Mouse (Mus musculus) embryonic facial prominence, embryonic 15.5 days (tissue): ENCODE measurements around the gene Cd99l2. TPM values are rescaled to one million over a fixed set of nuclear protein-coding genes. Genes with fewer than 3 reads are reported as not detected.
A peak's percentile ranks its signal among the peaks of the same experiment; 100 is the strongest.
"Not testable (repeated sequence)": the region's sequence is repeated elsewhere in the genome, so short reads cannot be mapped to it uniquely, and the experiment has no call there.

Experiments
- ATAC-seq: fragments of 200-750 bp; cut with Nextera tagmentation; 2 replicates; pipeline ENCODE4 v1.8.0; 2017; ENCODE audit warnings: low read depth, moderate TSS enrichment; ENCODE audit not compliant: insufficient number of reproducible peaks, low FRiP score, low TSS enrichment
- H3K27ac ChIP-seq: fragments of 300-500 bp; sonication (generic); replicated peaks from 2 replicates; pipeline ENCODE4 v1.5.1; 2015; ENCODE audit warnings: mild to moderate bottlenecking, inconsistent platforms
- H3K27me3 ChIP-seq: fragments of 300-500 bp; sonication (generic); 2 replicates; pipeline ENCODE4 v1.6.1; 2015; ENCODE audit warnings: inconsistent platforms
- H3K36me3 ChIP-seq: fragments of 300-500 bp; sonication (generic); 2 replicates; pipeline ENCODE4 v1.6.1; 2015; ENCODE audit warnings: mild to moderate bottlenecking, inconsistent platforms
- H3K4me1 ChIP-seq: fragments of 300-500 bp; sonication (generic); 2 replicates; pipeline ENCODE4 v1.6.1; 2015; ENCODE audit warnings: inconsistent platforms
- H3K4me2 ChIP-seq: fragments of 300-500 bp; sonication (generic); replicated peaks from 2 replicates; pipeline ENCODE4 v1.6.1; 2015; ENCODE audit warnings: mild to moderate bottlenecking, inconsistent platforms
- H3K4me3 ChIP-seq: fragments of 300-500 bp; sonication (generic); replicated peaks from 2 replicates; pipeline ENCODE4 v1.5.1; 2015; ENCODE audit warnings: mild to moderate bottlenecking, inconsistent platforms
- H3K9ac ChIP-seq: fragments of 300-500 bp; sonication (generic); 2 replicates; pipeline ENCODE4 v1.6.1; 2015; ENCODE audit warnings: inconsistent platforms
- H3K9me3 ChIP-seq: fragments of 300-500 bp; sonication (generic); replicated peaks from 2 replicates; pipeline ENCODE4 v1.6.1; 2016; ENCODE audit warnings: inconsistent platforms
- WGBS: fragments of 180-500 bp; shearing (Covaris S2); methylation state at CpG from one replicate; pipeline ENCODE4 v1.1.7; 2015; 5-methylcytosine and 5-hydroxymethylcytosine counted together
- polyA plus RNA-seq: library from polyadenylated mRNA; unstranded; fragments of >200 nt; fragmentation: Nextera tagmentation; extraction: Ambion mirVana; gene quantifications from 2 replicates; pipeline ENCODE4 v1.2.1, GENCODE M21; 2015

Gene Cd99l2
- polyA plus RNA-seq, 1 experiment from 2014 or later: 36.4 TPM

GRCm38 (mm10) chrX:71519252-71519651, 26.6 kb upstream of the Cd99l2 start:
- H3K9ac ChIP-seq: no peak overlapping the region
- H3K9me3 ChIP-seq: no peaks in the 10 kb centered on the region
- no peak overlapping the region for H3K4me2 ChIP-seq
- no peaks in the 10 kb centered on the region for H3K36me3 ChIP-seq
- H3K27ac ChIP-seq: no peak overlapping the region
- no peak for ATAC-seq
- H3K4me1 ChIP-seq: no peaks in the 10 kb centered on the region
- H3K4me3 ChIP-seq: no peak overlapping the region
- no peaks in the 10 kb centered on the region for H3K27me3 ChIP-seq
- WGBS: 82% methylated on average over 4 of the region's 4 CpGs

GRCm38 (mm10) chrX:71506591-71506990, 13.9 kb upstream of the Cd99l2 start:
- WGBS: 87% methylated on average over 4 of the region's 4 CpGs
- not testable (repeated sequence) for ATAC-seq, H3K36me3 ChIP-seq, H3K9me3 ChIP-seq, H3K9ac ChIP-seq, H3K27ac ChIP-seq, H3K27me3 ChIP-seq, H3K4me2 ChIP-seq, H3K4me3 ChIP-seq, H3K4me1 ChIP-seq

- H3K4me2 ChIP-seq: peak overlapping the region; percentile 61
- 16% methylated on average over 9 of the region's 9 CpGs for WGBS
- 0 out of 2 replicates have a peak overlapping the region, but pooled peaks have one; percentile 6 for H3K9ac ChIP-seq
- no peaks in the 10 kb centered on the region for H3K9me3 ChIP-seq
- ATAC-seq: peak; percentile 36; the same call in 1 of the 2 replicates
- 0 out of 2 replicates have a peak, but pooled peaks cover 3% of the 10 kb centered on the region for H3K4me1 ChIP-seq
- H3K4me3 ChIP-seq: peak overlapping the region; percentile 56
- H3K27me3 ChIP-seq: no peaks in the 10 kb centered on the region
- H3K27ac ChIP-seq: peak overlapping the region; percentile 89
- no peaks in the 10 kb centered on the region for H3K36me3 ChIP-seq
These were observed 619 bp upstream of the Cd99l2 start for GRCm38 (mm10) chrX:71493279-71493656.

GRCm38 (mm10) chrX:71491931-71492633, 567 bp downstream of the Cd99l2 start:
- Histone ChIP-seq H3K9ac (peak overlapping the region; percentile 45), H3K9me3 (no peaks in the 10 kb centered on the region), H3K36me3 (no peaks in the 10 kb centered on the region), H3K4me1 (0 out of 2 replicates have a peak, but pooled peaks cover 3% of the 10 kb centered on the region), H3K27me3 (no peaks in the 10 kb centered on the region), H3K27ac (peak overlapping the region; percentile 89), H3K4me2 (peak overlapping the region; percentile 61), H3K4me3 (peak overlapping the region; percentile 56)
- WGBS: 19% methylated on average over 13 of the region's 17 CpGs
- peak; percentile 72; the same call in 1 of the 2 replicates for ATAC-seq

GRCm38 (mm10) chrX:71489353-71489752, 3.3 kb downstream of the Cd99l2 start:
- no peak overlapping the region for H3K27ac ChIP-seq
- no peak overlapping the region for H3K4me2 ChIP-seq
- no peak overlapping the region for H3K9ac ChIP-seq
- 0 out of 2 replicates have a peak, but pooled peaks cover 3% of the 10 kb centered on the region for H3K4me1 ChIP-seq
- no peak for ATAC-seq
- H3K9me3 ChIP-seq: no peaks in the 10 kb centered on the region
- 86% methylated on average over 1 of the region's 1 CpGs for WGBS
- H3K4me3 ChIP-seq: no peak overlapping the region
- H3K36me3 ChIP-seq: no peaks in the 10 kb centered on the region
- H3K27me3 ChIP-seq: no peaks in the 10 kb centered on the region

- no peak overlapping the region for H3K9ac ChIP-seq
- WGBS: 90% methylated on average over 2 of the region's 2 CpGs
These were observed 10.4 kb downstream of the Cd99l2 start for GRCm38 (mm10) chrX:71482244-71482643.

GRCm38 (mm10) chrX:71475992-71476391, 16.7 kb downstream of the Cd99l2 start:
- WGBS: 45% methylated on average over 3 of the region's 3 CpGs
- 0 out of 2 replicates have a peak overlapping the region, but pooled peaks have one; percentile 7 for H3K27ac ChIP-seq
- H3K27me3 ChIP-seq: no peaks in the 10 kb centered on the region
- no peak overlapping the region for H3K4me2 ChIP-seq
- 0 out of 2 replicates have a peak, but pooled peaks cover 2% of the 10 kb centered on the region for H3K4me1 ChIP-seq
- no peak overlapping the region for H3K9ac ChIP-seq
- ATAC-seq: peak; percentile 65; the same call in 1 of the 2 replicates
- H3K36me3 ChIP-seq: no peaks in the 10 kb centered on the region
- no peaks in the 10 kb centered on the region for H3K9me3 ChIP-seq
- H3K4me3 ChIP-seq: no peak overlapping the region

More at GRCm38 (mm10) chrX:71482244-71482643, 10.4 kb downstream of the Cd99l2 start:
- Histone ChIP-seq H3K4me3 (no peak overlapping the region), H3K36me3 (no peaks in the 10 kb centered on the region), H3K9me3 (no peaks in the 10 kb centered on the region), H3K4me1 (no peaks in the 10 kb centered on the region), H3K27ac (no peak overlapping the region), H3K4me2 (no peak overlapping the region), H3K27me3 (no peaks in the 10 kb centered on the region)
- no peak for ATAC-seq

- 57% methylated on average over 3 of the region's 3 CpGs for WGBS
- Histone ChIP-seq H3K36me3 (no peaks in the 10 kb centered on the region), H3K4me2 (no peak overlapping the region), H3K27me3 (no peaks in the 10 kb centered on the region), H3K4me1 (0 out of 2 replicates have a peak, but pooled peaks cover 2% of the 10 kb centered on the region), H3K9me3 (no peaks in the 10 kb centered on the region), H3K9ac (no peak overlapping the region), H3K27ac (0 out of 2 replicates have a peak overlapping the region, but pooled peaks have one; percentile 7), H3K4me3 (no peak overlapping the region)
- ATAC-seq: no peak
These were observed 17.2 kb downstream of the Cd99l2 start for GRCm38 (mm10) chrX:71475497-71475896.

- WGBS: 60% methylated on average over 3 of the region's 3 CpGs
- no peaks in the 10 kb centered on the region for H3K27me3 ChIP-seq
- H3K4me1 ChIP-seq: 0 out of 2 replicates have a peak, but pooled peaks cover 2% of the 10 kb centered on the region
- H3K9ac ChIP-seq: no peak overlapping the region
- H3K9me3 ChIP-seq: no peaks in the 10 kb centered on the region
- no peak overlapping the region for H3K4me2 ChIP-seq
- no peak overlapping the region for H3K27ac ChIP-seq
- H3K4me3 ChIP-seq: no peak overlapping the region
- no peaks in the 10 kb centered on the region for H3K36me3 ChIP-seq
- no peak for ATAC-seq
These were observed 17.6 kb downstream of the Cd99l2 start for GRCm38 (mm10) chrX:71475084-71475483.

GRCm38 (mm10) chrX:71474296-71474956, 18.2 kb downstream of the Cd99l2 start:
- no peak overlapping the region for H3K4me3 ChIP-seq
- H3K36me3 ChIP-seq: no peaks in the 10 kb centered on the region
- no peak overlapping the region for H3K27ac ChIP-seq
- no peaks in the 10 kb centered on the region for H3K27me3 ChIP-seq
- 0 out of 2 replicates have a peak, but pooled peaks cover 2% of the 10 kb centered on the region for H3K4me1 ChIP-seq
- no peak overlapping the region for H3K9ac ChIP-seq
- 83% methylated on average over 3 of the region's 3 CpGs for WGBS
- ATAC-seq: no peak
- no peaks in the 10 kb centered on the region for H3K9me3 ChIP-seq
- no peak overlapping the region for H3K4me2 ChIP-seq

- Histone ChIP-seq H3K9me3 (no peaks in the 10 kb centered on the region), H3K4me2 (no peak overlapping the region), H3K27me3 (no peaks in the 10 kb centered on the region), H3K4me1 (no peaks in the 10 kb centered on the region), H3K9ac (no peak overlapping the region), H3K36me3 (no peaks in the 10 kb centered on the region), H3K4me3 (no peak overlapping the region), H3K27ac (no peak overlapping the region)
- ATAC-seq: no peak
- 91% methylated on average over 5 of the region's 5 CpGs for WGBS
These were observed 23.9 kb downstream of the Cd99l2 start for GRCm38 (mm10) chrX:71468639-71469295.
